Mouse (Mus musculus): ENCODE data around the gene Rhbdf2.
"Not testable (repeated sequence)": the region's sequence is repeated elsewhere in the genome, so short reads cannot be mapped to it uniquely, and the experiment has no call there.

Rhbdf2 gene

GRCm38 (mm10) chr11:116620073-116620472, 6.7 kb downstream of the Rhbdf2 start:
- DNase-seq (ENCODE audit: inconsistent age in 2 of 2, low spot score in 1 of 2): no peak

- peak in 1 of 2 experiments; percentile 55 for DNase-seq (ENCODE audit: inconsistent age in 2 of 2, low spot score in 1 of 2)
These were observed 7.3 kb downstream of the Rhbdf2 start for GRCm38 (mm10) chr11:116619561-116619960.

DNA sequence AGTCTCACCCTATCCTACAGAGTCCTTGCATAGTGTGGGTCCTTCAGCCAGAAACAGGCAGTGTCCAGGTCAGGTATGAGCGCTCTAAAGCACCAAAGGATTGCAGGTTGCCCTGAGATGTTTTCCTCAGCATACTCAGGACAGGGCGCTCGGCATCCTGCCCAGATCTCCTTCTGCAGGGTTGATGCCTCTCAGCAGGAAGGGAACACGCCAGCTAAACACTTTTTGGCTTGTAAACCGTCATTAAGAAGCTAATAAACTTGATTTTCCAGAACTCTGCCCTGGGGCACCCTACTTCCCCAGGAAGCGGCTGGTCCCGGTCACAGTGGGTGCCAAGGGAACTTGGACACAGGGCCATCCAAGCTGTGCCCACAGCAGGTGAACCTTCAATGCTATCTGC, 7.7 kb downstream of the Rhbdf2 start:
- DNase-seq (ENCODE audit: inconsistent age in 2 of 2, low spot score in 1 of 2): peak in 1 of 2 experiments; percentile 50

- DNase-seq (ENCODE audit: inconsistent age in 2 of 2, low spot score in 1 of 2): no peak
These were observed 8.2 kb downstream of the Rhbdf2 start for GRCm38 (mm10) chr11:116618666-116619065.

GRCm38 (mm10) chr11:116617641-116618040, 9.2 kb downstream of the Rhbdf2 start:
- peak in 1 of 2 experiments; percentile 79 for DNase-seq (ENCODE audit: inconsistent age in 2 of 2, low spot score in 1 of 2)

DNA sequence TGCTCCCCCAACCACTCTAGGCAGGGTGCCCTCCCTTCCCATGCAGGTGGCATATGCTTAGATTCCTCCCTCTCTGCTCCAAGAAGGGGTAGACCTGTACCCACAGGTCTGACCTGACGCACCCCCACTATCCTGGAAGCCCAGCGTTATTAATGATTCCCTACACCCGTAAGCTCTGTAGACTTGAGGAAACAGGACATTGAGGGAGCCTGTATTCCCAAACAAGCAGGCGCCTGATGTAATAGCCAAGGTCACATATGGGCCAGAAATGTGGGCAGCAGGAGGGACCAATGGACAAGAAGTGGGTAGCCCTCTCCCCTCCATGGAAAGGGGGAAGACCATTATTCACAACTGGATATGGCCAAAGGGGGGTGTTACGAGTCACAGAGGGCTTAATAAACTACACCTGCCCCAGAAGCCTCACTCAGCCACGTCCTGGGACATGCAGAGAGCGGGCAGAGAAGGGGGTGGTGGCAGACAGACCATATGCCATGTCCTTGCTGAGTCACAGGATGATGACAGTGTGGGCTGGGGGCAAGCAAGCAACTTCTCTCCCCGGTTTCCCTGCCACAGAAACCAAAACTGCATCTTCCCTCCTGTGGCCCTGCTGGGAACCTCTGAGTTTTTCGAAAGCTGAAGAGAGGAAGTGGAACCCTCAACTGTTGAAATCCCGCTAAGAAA, 10.2 kb downstream of the Rhbdf2 start:
- DNase-seq (ENCODE audit: inconsistent age in 2 of 2, low spot score in 1 of 2): peak in 1 of 2 experiments; percentile 71

DNA sequence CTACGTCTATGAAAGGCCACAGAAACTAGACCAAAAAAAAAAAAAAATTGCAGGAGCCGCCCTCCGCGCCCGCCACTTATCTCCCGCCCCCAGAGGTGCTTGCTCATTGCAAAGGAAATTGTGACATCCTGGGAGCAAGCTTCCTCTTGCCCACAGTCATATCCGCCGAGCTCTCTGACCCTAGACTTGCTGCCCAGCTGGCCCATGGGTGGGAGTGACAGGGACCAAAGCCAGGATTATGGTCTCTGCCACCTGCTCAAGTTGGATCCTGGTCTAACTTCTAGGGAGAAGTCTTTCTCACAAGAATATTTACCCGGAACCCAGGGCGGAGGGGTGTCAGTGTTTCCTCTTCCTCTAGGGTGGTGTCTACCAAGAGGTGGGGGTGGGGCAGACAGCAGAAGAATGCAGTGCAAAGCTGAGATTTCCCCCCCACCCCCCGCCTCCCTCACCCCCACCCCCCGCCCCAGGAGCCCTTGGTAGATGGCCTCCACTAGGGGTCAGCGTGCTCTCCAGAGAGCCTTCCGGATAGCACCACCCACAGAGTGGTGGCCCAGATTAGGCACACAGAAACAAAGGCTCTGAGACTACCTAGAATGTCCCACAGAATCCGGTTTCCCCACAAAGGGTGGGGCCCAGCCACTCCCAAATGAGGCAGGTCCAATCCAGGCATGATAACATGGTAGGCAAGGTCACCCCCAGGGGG, 10.9 kb downstream of the Rhbdf2 start:
- DNase-seq (ENCODE audit: inconsistent age in 2 of 2, low spot score in 1 of 2): peak in 1 of 2 experiments; percentile 72

- no peak for DNase-seq (ENCODE audit: inconsistent age in 2 of 2, low spot score in 1 of 2)
These were observed 13.6 kb downstream of the Rhbdf2 start for GRCm38 (mm10) chr11:116613234-116613633.

DNA sequence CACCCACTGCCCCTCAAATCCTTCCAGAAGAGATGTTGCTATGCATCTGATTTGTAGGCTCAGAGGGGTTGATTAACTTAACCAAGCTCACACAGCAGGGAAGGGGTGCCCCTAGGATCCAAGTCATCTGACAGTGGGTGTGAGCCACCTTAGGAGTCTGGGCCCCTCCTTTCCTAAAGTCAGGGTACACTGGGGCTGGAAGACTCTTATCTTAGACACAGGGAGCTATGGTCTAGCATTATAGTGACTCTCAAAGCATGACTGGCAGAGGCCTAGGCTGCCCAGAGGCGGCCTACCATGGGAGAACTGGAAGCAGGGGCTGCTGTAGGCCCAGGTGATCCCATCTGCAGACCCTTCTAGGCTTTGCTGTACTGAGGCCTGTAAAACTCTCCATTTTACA, 14.3 kb downstream of the Rhbdf2 start:
- no peak for DNase-seq (ENCODE audit: inconsistent age in 2 of 2, low spot score in 1 of 2)

- DNase-seq (ENCODE audit: inconsistent age in 2 of 2, low spot score in 1 of 2): no peak
These were observed 14.9 kb downstream of the Rhbdf2 start for GRCm38 (mm10) chr11:116611883-116612282.

GRCm38 (mm10) chr11:116611168-116611567, 15.7 kb downstream of the Rhbdf2 start:
- not testable (repeated sequence) for DNase-seq (ENCODE audit: inconsistent age in 2 of 2, low spot score in 1 of 2)

DNA sequence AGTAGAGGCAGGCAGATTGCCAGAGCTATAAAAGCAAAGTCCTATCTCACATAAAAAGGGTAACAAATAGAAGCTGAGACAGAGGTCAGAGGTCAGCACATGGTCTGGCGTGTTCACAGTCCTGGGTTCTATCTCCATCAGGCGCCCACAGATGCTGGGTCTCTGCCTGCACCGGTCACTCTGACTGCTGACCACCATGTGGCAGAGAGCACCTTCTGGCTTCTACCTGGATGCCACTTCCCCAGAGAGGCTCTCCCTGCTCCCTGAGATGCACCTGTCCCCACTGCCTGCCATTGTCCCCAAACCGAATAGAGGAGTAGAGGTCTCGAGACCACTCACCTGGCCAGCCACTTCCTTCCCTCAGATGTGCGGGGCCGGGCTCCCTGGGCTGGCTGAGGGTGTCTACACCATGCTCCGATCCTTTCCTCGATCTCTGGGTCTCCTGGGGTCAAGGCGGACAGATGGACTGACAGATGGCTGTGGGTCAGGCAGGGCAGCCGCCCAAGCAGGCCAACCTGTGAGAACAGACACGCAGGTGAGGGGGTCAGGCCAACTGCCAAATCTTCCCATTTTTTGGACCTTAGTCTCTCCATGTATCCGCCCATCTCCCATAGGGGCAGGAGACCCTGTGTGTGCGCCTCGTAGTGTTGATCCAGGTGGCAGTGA, 16.7 kb downstream of the Rhbdf2 start:
- no peak for DNase-seq (ENCODE audit: inconsistent age in 2 of 2, low spot score in 1 of 2)

- DNase-seq (ENCODE audit: inconsistent age in 2 of 2, low spot score in 1 of 2): no peak
These were observed 19.1 kb downstream of the Rhbdf2 start for GRCm38 (mm10) chr11:116607717-116608116.

- peak in 1 of 2 experiments; percentile 52 for DNase-seq (ENCODE audit: inconsistent age in 2 of 2, low spot score in 1 of 2)
These were observed 22.7 kb downstream of the Rhbdf2 start for GRCm38 (mm10) chr11:116604097-116604496.

GRCm38 (mm10) chr11:116603339-116603738, 23.5 kb downstream of the Rhbdf2 start:
- peak in 1 of 2 experiments; percentile 71 for DNase-seq (ENCODE audit: inconsistent age in 2 of 2, low spot score in 1 of 2)

DNA sequence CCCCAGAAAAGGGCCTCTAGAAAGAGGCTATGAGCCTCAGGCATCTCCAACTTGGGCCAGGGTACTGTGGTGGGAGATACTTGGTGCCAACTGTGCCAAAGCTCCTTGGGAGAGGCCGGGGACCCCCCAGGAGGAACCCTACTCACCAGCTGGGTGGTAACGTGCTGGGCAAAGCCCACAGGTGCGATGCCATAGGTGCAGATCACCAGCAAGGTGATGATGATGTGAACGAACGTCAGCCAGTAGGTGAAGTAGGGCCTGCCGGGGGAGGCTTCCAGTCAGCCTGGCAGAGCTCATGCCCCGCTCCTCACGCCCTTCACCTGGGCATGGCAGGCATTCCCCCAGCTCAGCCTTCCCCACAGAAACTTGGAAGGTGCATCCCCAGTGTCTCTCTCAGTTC, 24.8 kb downstream of the Rhbdf2 start:
- DNase-seq (ENCODE audit: inconsistent age in 2 of 2, low spot score in 1 of 2): no peak

- DNase-seq (ENCODE audit: inconsistent age in 2 of 2, low spot score in 1 of 2): no peak
These were observed 25.7 kb downstream of the Rhbdf2 start for GRCm38 (mm10) chr11:116601166-116601565.

DNA sequence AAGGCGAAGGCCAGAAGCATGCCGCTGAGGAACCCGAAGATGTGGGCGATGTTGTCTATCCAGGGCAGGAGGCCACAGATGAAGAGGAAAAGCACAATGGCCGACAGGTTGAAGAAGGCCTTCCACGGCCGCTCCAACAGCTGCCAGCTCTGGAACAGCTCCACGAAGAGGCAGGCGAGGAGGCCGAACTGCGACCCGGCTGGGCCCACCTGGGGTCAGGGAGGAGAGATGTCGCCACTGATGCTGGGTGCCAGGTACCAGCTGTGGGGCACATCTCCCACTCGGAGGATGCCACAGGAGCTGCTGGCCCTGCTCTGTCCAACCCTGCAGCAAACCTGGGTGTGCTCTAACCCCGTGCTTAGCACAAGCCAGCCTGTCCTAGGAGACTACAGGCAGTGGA, 27.6 kb downstream of the Rhbdf2 start:
- DNase-seq (ENCODE audit: inconsistent age in 2 of 2, low spot score in 1 of 2): no peak

DNA sequence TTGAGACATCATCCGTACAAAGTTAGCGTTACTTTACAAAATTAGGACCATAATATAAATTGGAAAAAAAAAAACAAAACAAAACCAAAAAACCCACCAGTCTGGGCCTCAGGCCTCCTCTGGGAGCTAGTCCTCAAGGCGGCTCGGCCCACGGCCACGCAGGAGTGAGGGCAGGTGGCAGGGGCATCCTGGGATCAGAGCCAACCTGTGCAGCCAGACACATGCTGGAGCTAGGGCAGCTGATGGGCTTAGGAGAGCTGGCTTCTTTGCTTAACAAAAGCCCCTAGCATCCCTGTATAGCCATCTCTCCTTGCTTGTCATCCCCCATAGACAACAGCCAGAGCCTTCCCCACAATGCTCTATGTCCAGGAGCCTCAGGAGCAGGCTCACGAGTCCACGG, 28.6 kb downstream of the Rhbdf2 start:
- DNase-seq (ENCODE audit: inconsistent age in 2 of 2, low spot score in 1 of 2): no peak

GRCm38 (mm10) chr11:116596766-116597165, 30.1 kb downstream of the Rhbdf2 start:
- no peak for DNase-seq (ENCODE audit: inconsistent age in 2 of 2, low spot score in 1 of 2)

DNA sequence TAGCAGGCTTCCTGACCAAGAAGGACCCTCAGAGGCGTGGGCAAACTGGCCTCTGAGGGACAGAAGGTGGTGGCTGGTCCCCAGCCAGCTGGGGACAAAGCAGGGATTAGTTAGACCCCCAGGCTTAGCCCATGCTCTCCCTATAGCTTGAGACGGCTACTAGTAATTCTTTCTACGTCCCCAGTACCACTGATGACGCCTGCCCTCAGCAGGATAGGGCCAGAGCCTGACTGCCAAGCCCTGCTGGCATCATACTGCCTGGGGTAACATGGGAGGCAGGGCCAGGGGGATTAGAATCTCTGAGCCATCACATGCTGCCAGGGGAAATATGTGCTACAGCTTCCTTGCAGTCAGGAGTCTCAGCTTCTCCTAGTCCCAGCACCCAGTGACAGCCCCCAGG, 33.5 kb downstream of the Rhbdf2 start:
- no peak for DNase-seq (ENCODE audit: inconsistent age in 2 of 2, low spot score in 1 of 2)

- peak; percentile 90 to 98 for DNase-seq (ENCODE audit: inconsistent age in 2 of 2, low spot score in 1 of 2)
These were observed 34.4 kb downstream of the Rhbdf2 start for GRCm38 (mm10) chr11:116592428-116592827.

Data from adrenal gland, adult (tissue).